Mouse (Mus musculus): ENCODE results near the gene Abhd12. TPM values are rescaled to one million over a fixed set of nuclear protein-coding genes. Genes with fewer than 3 reads are reported as not detected.

Gene Abhd12
- 76.3 TPM for polyA plus RNA-seq (2017; shearing (Covaris generic))

GRCm38 (mm10) chr2:150904272-150904935, at the start of gene Abhd12:
TSS of gene Abhd12 (minus strand) at chr2:150904741.

GRCm38 (mm10) chr2:150904936-150905450, 452 bp upstream of the Abhd12 start, which contains the start of gene Gins1:
TSS of gene Gins1 (plus strand) at chr2:150905400.

GRCm38 (mm10) chr2:150786251-150787180, 118.0 kb downstream of the Abhd12 start, which contains the start of gene Pygb:
TSS of gene Pygb (plus strand) at chr2:150786735.

Other genes with a start within 250 kb of the Abhd12 start
- 52.2 TPM for gene Acss1, start 236.2 kb downstream of the Abhd12 start, polyA plus RNA-seq (2017; shearing (Covaris generic))
- 0.05 TPM for gene Vsx1, start 215.4 kb downstream of the Abhd12 start, polyA plus RNA-seq (2017; shearing (Covaris generic))
- 61.2 TPM for gene Entpd6, start 155.7 kb downstream of the Abhd12 start, polyA plus RNA-seq (2017; shearing (Covaris generic))
- 80.7 TPM for gene Pygb, start 118.0 kb downstream of the Abhd12 start, polyA plus RNA-seq (2017; shearing (Covaris generic))
- gene Gins1, start 659 bp upstream of the Abhd12 start, polyA plus RNA-seq (2017; shearing (Covaris generic)) = 3.4 TPM
- gene Ninl, start 134.6 kb upstream of the Abhd12 start, polyA plus RNA-seq (2017; shearing (Covaris generic)) = 0.26 TPM
- gene Nanp, start 134.7 kb upstream of the Abhd12 start, polyA plus RNA-seq (2017; shearing (Covaris generic)) = 39.4 TPM
- gene Gm14151, start 187.6 kb upstream of the Abhd12 start, polyA plus RNA-seq (2017; shearing (Covaris generic)) = not detected
- gene Gm14147, start 193.5 kb upstream of the Abhd12 start, polyA plus RNA-seq (2017; shearing (Covaris generic)) = not detected

Data from CD4-positive, CD25-positive, alpha-beta regulatory T cell (primary cell).